Mouse (Mus musculus) forebrain, embryonic 14.5 days (tissue): ENCODE data around the gene Pla1a. TPM values are rescaled to one million over a fixed set of nuclear protein-coding genes. Genes with fewer than 3 reads are reported as not detected.

Source experiments
- ATAC-seq: fragments of 200-750 bp; cut with Nextera tagmentation; 2 replicates; pipeline ENCODE4 v1.8.0; 2017; ENCODE audit warnings: mild to moderate bottlenecking, moderate library complexity
- DNase-seq: peaks from one replicate; pipeline ENCODE4 v3.0.0-alpha.2; 2015; ENCODE audit warnings: low spot score
- H3K27ac ChIP-seq: fragments of 300-500 bp; sonication (generic); 2 replicates; pipeline ENCODE4 v1.5.1; 2014; ENCODE audit warnings: low read depth, mild to moderate bottlenecking, control low read depth, low read length, moderate library complexity
- H3K27me3 ChIP-seq: fragments of 300-500 bp; sonication (generic); replicated peaks from 2 replicates; pipeline ENCODE4 v1.6.1; 2014; ENCODE audit warnings: low read length, control low read depth, mixed read lengths; ENCODE audit not compliant: control insufficient read depth, insufficient read depth
- H3K36me3 ChIP-seq: fragments of 300-500 bp; sonication (generic); 2 replicates; pipeline ENCODE4 v1.6.1; 2014; ENCODE audit warnings: low read length, control low read depth; ENCODE audit not compliant: control insufficient read depth, insufficient read depth
- H3K4me1 ChIP-seq: fragments of 300-500 bp; sonication (generic); 2 replicates; pipeline ENCODE4 v1.6.1; 2014; ENCODE audit warnings: antibody characterized with exemption, low read length, control low read depth; ENCODE audit not compliant: control insufficient read depth, insufficient read depth
- H3K4me2 ChIP-seq: fragments of 300-500 bp; sonication (generic); 2 replicates; pipeline ENCODE4 v1.6.1; 2014; ENCODE audit warnings: mild to moderate bottlenecking, control low read depth, low read length
- H3K4me3 ChIP-seq: fragments of 300-500 bp; sonication (generic); 2 replicates; pipeline ENCODE4 v1.5.1; 2014; ENCODE audit warnings: low read depth, low read length, control low read depth
- H3K9ac ChIP-seq: fragments of 300-500 bp; sonication (generic); 2 replicates; pipeline ENCODE4 v1.6.1; 2014; ENCODE audit warnings: mild to moderate bottlenecking, low read length, control low read depth, moderate library complexity
- H3K9me3 ChIP-seq: fragments of 300-500 bp; sonication (generic); replicated peaks from 2 replicates; pipeline ENCODE4 v1.6.1; 2016; ENCODE audit warnings: low read length, control low read depth, mixed read lengths; ENCODE audit not compliant: control insufficient read depth
- WGBS: fragments of 180-500 bp; shearing (Covaris S2); extraction: QIAGEN DNeasy Blood & Tissue Kit; methylation state at CpG from one replicate; pipeline ENCODE4 v1.1.7; 2014; 5-methylcytosine and 5-hydroxymethylcytosine counted together
- polyA plus RNA-seq: library from polyadenylated mRNA; unstranded; fragments of >200 nt; fragmentation: Nextera tagmentation; extraction: Ambion mirVana; gene quantifications from 2 replicates; pipeline ENCODE4 v1.2.1, GENCODE M21; 2014

The Pla1a gene
- polyA plus RNA-seq, 1 experiment from 2014 or later: 0.39 TPM

DNA sequence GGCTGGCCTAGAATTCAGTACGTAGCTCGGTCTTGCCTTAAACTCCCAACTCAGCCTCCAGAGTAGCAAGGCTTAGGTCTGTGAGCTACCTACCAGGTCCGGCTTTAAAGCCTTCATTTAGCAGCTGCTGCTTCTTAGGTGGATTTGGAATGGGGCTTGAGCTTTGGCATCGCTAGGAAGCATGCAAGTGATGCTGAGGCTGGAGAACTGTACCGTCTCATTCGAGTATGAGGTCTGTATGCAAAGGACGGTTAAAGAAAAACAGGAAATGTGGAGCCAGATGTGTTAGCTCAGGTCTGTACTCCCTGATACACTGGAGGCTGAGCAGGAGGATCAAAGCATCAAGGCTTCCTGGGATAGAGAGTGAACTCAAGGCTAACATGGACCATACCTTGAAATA, 29.2 kb upstream of the Pla1a start:
- H3K9me3 ChIP-seq: no peaks in the 10 kb centered on the region
- no peak overlapping the region for H3K27ac ChIP-seq
- no peaks in the 10 kb centered on the region for H3K27me3 ChIP-seq
- whole genome bisulfite sequencing: 88% methylated on average over 7 of the region's 7 CpGs
- no peak for ATAC-seq
- no peaks in the 10 kb centered on the region for H3K36me3 ChIP-seq
- no peak for DNase-seq
- H3K4me2 ChIP-seq: no peak overlapping the region
- H3K4me3 ChIP-seq: no peak overlapping the region
- H3K9ac ChIP-seq: no peak overlapping the region
- H3K4me1 ChIP-seq: no peaks in the 10 kb centered on the region

DNA sequence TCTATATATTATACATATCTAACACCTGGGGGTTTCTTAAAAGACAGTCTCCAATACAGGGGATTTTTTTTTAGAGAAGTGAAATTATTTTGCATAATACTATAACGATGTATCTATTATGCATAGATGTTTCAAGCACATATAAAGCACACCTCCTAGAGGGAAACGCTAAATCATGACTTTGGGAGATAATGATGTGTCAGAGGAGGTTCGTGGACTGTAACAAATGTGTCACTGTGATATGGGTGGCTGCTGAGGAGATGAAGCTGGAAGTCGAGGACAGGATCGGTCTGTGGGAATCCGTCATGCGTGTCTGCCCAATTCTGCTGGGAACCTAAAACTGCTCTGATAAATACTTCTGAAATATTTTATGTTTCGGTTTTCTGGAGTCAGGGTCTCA, 28.8 kb upstream of the Pla1a start:
- Histone ChIP-seq H3K4me2 (no peak overlapping the region), H3K4me1 (no peaks in the 10 kb centered on the region), H3K27me3 (no peaks in the 10 kb centered on the region), H3K4me3 (no peak overlapping the region), H3K27ac (no peak overlapping the region), H3K36me3 (no peaks in the 10 kb centered on the region), H3K9me3 (no peaks in the 10 kb centered on the region), H3K9ac (no peak overlapping the region)
- DNase-seq (no peak), ATAC-seq (no peak)
- 83% methylated on average over 8 of the region's 8 CpGs for WGBS

DNA sequence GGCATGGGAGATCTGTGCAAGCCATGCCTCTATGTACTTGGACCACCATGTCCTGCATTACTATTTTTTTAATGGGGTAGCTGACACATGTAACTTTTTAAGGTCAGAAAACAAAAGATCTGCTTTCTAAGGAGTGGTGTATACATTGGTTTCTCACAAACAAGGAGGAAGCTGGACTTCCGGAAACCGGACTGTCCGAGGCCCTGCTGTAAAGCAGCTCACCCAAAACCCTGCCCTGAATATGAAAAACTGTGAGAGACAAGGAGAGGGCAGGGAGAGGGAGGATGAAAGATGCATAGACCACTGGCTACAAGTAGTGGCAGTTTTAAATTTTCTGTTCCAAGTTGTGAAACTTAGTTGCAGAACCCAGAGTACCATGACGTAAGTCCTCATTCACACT, 27.0 kb upstream of the Pla1a start:
- H3K4me3 ChIP-seq: no peak overlapping the region
- no peak overlapping the region for H3K27ac ChIP-seq
- no peaks in the 10 kb centered on the region for H3K9me3 ChIP-seq
- no peak for ATAC-seq
- WGBS: 95% methylated on average over 4 of the region's 4 CpGs
- H3K27me3 ChIP-seq: no peaks in the 10 kb centered on the region
- H3K4me1 ChIP-seq: no peaks in the 10 kb centered on the region
- H3K9ac ChIP-seq: no peak overlapping the region
- no peaks in the 10 kb centered on the region for H3K36me3 ChIP-seq
- no peak overlapping the region for H3K4me2 ChIP-seq
- no peak for DNase-seq

DNA sequence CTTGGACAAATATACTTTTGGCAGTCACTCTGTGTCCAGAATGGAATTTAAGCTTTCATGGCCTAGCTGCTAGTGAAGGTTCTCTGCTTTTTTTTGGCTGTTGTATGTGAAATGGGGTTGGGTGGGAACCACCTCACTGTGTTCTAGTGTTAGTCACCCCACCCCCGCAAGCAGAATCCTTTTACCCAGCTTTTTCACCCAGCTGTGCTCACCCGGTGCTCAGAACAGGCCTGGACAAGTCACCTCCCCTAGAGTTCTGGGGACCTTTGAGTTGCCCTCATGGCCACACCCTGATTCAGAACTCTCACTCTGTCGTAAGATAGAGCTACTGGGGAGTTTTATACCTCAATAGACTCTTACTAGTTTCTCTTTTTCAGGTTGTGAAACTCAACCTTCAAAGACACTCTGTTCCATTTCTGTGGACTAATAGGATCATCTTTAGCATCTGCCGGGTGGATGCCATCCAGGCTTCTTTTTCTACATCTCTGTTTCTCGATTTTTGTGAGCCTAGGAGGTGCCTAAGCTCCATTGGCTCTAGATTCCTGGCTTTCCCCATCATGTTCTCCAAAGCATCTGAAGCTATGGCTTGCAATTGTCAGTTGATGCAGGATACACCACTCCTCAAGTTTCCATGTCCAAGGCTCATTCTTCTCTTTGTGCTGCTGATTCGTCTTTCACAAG, 25.8 kb upstream of the Pla1a start:
- Histone ChIP-seq H3K4me1 (no peaks in the 10 kb centered on the region), H3K4me3 (no peak overlapping the region), H3K36me3 (no peaks in the 10 kb centered on the region), H3K4me2 (no peak overlapping the region), H3K9me3 (no peaks in the 10 kb centered on the region), H3K27ac (no peak overlapping the region), H3K27me3 (no peaks in the 10 kb centered on the region), H3K9ac (no peak overlapping the region)
- 73% methylated on average over 6 of the region's 6 CpGs for WGBS
- no peak for ATAC-seq
- DNase-seq: no peak

DNA sequence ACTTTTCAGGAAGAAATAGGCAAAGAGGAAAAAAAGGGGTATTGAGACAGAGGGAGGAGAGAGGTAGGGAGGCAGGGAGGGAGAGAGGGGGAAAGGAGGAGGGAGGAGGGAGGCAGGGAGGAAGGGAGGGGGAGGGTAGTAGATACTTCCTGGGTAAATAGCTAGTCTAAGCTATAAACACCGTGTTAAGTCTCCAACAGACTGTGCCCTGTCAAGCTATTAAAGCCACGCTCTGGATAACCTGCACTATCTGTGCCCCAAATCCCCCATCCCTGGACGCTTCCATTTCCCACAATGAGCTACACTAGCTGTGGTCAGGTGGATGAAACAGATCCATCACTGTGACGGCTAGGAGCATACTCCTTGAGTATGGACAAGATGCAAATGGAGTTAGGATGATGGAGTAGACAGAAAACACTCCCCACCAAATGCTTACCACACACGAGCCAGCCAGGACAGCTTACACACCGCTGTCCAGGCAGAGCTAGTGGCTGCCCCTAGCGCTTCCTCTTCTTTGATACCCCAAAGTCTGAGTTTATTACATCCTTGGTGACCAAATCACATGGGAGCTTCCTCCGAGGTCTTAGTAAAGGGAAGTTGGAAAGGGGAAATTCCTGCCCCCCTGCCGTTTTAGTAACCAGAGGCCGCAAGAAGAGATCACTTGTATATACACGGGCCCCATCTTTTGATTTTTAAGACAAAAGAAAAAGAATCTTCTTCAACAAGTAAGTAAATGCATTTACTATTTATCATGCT, 24.0 kb upstream of the Pla1a start:
- Histone ChIP-seq H3K4me1 (no peaks in the 10 kb centered on the region), H3K9ac (no peak overlapping the region), H3K4me3 (no peak overlapping the region), H3K36me3 (no peaks in the 10 kb centered on the region), H3K27ac (no peak overlapping the region), H3K9me3 (no peaks in the 10 kb centered on the region), H3K4me2 (no peak overlapping the region), H3K27me3 (no peaks in the 10 kb centered on the region)
- ATAC-seq: no peak
- 66% methylated on average over 11 of the region's 11 CpGs for WGBS
- DNase-seq: no peak

DNA sequence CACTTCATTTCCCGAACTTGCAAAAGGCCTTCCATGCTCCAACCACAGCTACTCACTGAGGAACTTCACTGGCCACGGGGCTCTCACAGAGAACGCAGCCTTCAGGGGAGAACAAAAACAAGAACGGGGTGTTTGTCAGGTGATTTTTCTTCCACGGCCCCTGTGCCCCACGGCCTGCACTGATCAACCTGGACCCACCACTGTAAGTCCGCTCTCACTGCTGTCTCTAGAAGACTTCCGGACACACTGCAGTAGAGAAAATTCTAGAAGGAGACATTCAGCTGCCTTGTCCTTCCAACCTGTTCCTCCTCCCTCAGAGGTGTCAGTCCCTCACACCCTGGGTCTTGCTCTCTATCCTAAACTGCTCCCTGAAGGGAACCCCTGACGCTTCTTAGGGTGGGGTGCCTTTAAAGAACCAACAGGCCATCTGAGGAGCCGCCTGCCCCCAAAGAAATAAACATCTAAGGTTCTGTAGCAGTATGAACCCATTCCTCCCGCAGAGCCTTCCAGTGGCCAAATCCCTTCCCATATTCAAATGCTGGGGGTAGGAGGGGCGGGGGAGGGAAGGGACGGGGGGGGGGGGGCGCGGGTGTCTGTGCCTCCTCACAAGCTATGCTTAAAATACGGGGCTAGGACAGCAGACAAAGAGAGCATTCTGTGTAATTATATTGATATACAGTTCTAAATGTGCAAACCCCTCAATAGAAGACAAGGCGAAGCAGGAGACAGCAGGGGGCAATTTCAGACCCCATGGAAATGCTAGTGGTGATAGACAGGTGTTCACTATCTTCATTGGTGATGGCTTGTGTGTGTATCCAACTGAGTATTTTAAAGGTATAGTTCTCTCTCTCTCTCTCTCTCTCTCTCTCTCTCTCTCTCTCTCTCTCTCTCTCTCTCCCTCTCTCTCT, 22.8 kb upstream of the Pla1a start, which contains the start of gene Cd80:
Gene Cd80, plus strand, starts transcription at position 51 of the 908 bp plus-strand sequence.
- Histone ChIP-seq H3K4me3 (no peak within 1 kb of the TSS), H3K27ac (no peak within 1 kb of the TSS), H3K4me1 (peaks cover 4% of the 10 kb centered on the region), H3K9ac (no peak within 1 kb of the TSS), H3K27me3 (no peaks in the 10 kb centered on the region), H3K9me3 (no peaks in the 10 kb centered on the region), H3K36me3 (no peaks in the 10 kb centered on the region), H3K4me2 (no peak within 1 kb of the TSS)
- ATAC-seq: no peak
- no peak for DNase-seq
- WGBS: 70% methylated on average over 17 of the region's 17 CpGs

DNA sequence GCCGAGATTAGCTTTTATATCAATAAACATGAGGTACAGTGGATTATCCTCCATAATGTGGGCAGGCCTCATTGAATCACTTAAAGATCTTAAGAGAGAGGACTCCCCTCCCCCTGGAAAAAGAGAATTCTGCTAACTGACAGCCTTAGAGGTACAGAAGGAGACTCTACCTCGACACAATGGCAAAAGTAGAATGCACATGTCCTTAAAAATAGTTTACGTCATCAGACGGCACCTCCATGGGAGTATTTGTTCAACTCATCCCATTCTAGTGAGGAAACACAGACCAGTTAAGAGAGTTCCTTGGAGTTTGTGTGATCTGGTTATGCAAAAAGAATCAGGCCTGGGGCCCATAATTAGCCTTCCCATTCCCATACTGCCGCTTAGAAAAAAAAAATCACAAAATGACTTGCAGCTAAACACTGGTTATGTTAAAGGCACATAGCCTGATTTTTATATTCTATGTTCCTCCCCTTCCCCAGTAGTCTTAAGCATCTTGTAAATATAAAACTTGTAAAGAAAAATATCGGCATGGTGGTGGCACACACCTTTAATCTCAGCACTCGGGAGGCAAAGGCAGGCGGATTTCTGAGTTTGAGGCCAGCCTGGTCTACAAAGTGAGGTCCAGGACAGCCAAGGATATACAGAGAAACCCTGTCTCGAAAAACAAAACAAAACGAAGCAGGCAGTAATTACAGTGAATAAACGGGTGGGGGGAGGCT, 21.7 kb upstream of the Pla1a start:
- H3K9me3 ChIP-seq: no peaks in the 10 kb centered on the region
- peaks cover 4% of the 10 kb centered on the region for H3K4me1 ChIP-seq
- DNase-seq: no peak
- no peaks in the 10 kb centered on the region for H3K27me3 ChIP-seq
- ATAC-seq: no peak
- H3K4me3 ChIP-seq: no peak overlapping the region
- H3K9ac ChIP-seq: no peak overlapping the region
- H3K27ac ChIP-seq: no peak overlapping the region
- no peak overlapping the region for H3K4me2 ChIP-seq
- WGBS: 78% methylated on average over 11 of the region's 11 CpGs
- peaks cover 9% of the 10 kb centered on the region for H3K36me3 ChIP-seq

DNA sequence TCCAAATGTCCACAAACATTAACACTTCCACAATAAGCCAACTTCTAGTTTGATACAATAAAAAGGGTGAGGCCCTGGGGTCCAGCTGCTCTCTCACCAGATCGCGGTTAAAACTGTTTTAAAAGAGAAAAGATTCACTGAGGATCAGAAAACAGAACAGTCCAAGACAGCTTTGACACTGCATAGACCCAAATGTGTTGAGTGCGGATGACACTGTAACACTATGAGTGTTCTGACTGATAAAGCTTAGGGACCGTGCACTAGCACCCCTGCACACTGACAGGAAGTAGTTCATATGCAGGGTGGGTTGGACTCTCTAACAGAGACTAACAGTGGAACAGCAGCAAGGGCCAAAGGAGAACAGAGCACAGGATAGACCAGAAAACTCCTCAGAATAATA, 21.0 kb upstream of the Pla1a start:
- H3K27me3 ChIP-seq: no peaks in the 10 kb centered on the region
- H3K9ac ChIP-seq: no peak overlapping the region
- DNase-seq (no peak), ATAC-seq (no peak)
- peaks cover 4% of the 10 kb centered on the region for H3K4me1 ChIP-seq
- no peak overlapping the region for H3K27ac ChIP-seq
- H3K4me2 ChIP-seq: no peak overlapping the region
- peaks cover 14% of the 10 kb centered on the region for H3K36me3 ChIP-seq
- no peak overlapping the region for H3K4me3 ChIP-seq
- H3K9me3 ChIP-seq: no peaks in the 10 kb centered on the region
- whole genome bisulfite sequencing: 92% methylated on average over 4 of the region's 4 CpGs
